Mouse (Mus musculus) liver, embryonic 14.5 days (tissue): ENCODE measurements around the gene Ern2.

Source experiments
- CTCF ChIP-seq: IDR thresholded peaks from 2 replicates; pipeline ENCODE4 v1.5.1; 2016; ENCODE audit warnings: antibody characterized with exemption, low read depth, control low read depth
- EP300 ChIP-seq: IDR thresholded peaks from 2 replicates; pipeline ENCODE4 v1.6.1; 2016; ENCODE audit warnings: antibody characterized with exemption, low read depth

DNA sequence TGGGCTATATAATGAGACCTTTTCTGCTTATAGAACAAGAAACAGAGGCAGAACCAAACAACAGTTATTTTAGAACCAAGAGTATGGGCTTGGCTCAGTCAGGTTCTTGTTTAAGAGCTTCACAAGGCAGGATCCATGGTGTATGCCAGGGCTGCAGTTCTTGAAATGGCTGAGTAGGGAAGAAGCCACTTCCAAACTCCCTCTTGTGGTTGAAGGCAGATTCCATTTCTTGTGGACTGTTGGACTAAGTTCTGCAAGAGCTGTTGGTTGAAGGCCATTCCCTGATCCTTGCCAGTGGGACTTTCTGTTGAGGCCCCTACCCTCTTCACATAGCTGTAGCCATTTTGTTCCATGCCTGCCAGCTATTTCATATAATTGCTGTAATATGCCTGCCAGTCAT, 7.9 kb upstream of the Ern2 start:
- TF ChIP-seq CTCF (0 out of 2 replicates have a peak, but pooled peaks have one; percentile 8), EP300 (no peak)
